Mouse (Mus musculus): ENCODE measurements at regions not wholly inside any gene's neighbourhood (a gene's known extent, or its start where the extent isn't known, plus 50 kb on each side); places are given as distances from the start of the nearest gene placed in this dataset.

DNA sequence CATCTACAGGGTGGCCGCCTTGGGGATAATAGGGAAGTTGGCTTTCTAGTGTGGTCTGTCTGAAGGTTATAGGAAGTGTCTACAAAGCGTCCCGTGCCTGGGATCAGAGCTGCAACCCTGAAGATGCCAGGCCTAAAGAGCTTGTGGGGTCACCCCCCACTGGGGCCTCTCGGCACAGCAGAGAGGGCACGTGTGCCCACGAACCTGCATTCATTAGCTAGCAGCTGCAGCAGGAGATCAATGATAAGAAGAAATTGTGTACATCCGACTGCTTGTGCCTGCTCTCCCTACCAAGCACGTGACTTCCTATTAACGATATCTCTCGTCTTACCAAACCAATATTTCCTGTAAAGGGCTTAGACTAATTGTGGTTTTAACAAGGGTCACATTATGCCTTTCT lies 200.9 kb downstream of the Maf start:
- no peak overlapping the region for H3K9ac ChIP-seq (ENCODE audit: low read depth, low read length)
- H3K9me3 ChIP-seq (replicated peaks; ENCODE audit: low read length), result no peaks in the 10 kb centered on the region
- H3K27ac ChIP-seq, result no peak overlapping the region
- H3K4me3 ChIP-seq (replicated peaks; ENCODE audit: low read depth, low read length), result no peak overlapping the region
- TF ChIP-seq CTCF (IDR thresholded peaks at IDR 0.05; ENCODE audit: low read depth), result no peak
- no peak overlapping the region for H3K4me2 ChIP-seq (ENCODE audit: low read length)
- DNase-seq (ENCODE audit: low spot score) (no peak), ATAC-seq (replicated peaks; ENCODE audit: low FRiP score, low read depth) (no peak)
- WGBS, result 64% methylated on average over 10 of the region's 10 CpGs
- H3K27me3 ChIP-seq (ENCODE audit: insufficient read depth, low read length), result no peaks in the 10 kb centered on the region
- no peaks in the 10 kb centered on the region for H3K4me1 ChIP-seq (replicated peaks; ENCODE audit: insufficient read depth, low read length)
- H3K36me3 ChIP-seq (ENCODE audit: insufficient read depth, low read length), result no peaks in the 10 kb centered on the region

DNA sequence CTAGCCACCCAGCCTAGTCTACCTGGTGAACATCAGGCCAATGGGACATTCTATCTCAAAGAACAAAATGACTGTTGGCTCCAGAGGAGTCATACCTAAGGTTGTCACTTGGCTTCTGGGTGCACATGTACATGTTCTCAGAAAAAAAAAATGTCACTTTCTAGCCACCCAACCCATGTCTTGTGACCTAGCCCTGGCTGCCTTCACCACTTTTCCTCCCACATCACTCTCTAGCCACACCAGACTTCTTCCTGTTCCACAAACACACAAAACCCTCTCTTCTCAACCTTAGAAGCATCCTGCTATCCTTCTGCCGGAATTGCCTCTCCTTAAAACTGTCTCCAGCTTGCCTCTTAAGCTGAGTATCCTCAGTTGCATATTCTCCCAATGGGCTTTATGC lies 211.6 kb downstream of the Maf start:
- no peak overlapping the region for H3K27ac ChIP-seq
- no peak for TF ChIP-seq CTCF (IDR thresholded peaks at IDR 0.05; ENCODE audit: low read depth)
- no peaks in the 10 kb centered on the region for H3K36me3 ChIP-seq (ENCODE audit: insufficient read depth, low read length)
- no peaks in the 10 kb centered on the region for H3K4me1 ChIP-seq (replicated peaks; ENCODE audit: insufficient read depth, low read length)
- WGBS, result 97% methylated on average over 1 of the region's 1 CpGs
- no peak for DNase-seq (ENCODE audit: low spot score)
- ATAC-seq (replicated peaks; ENCODE audit: low FRiP score, low read depth), result no peak
- H3K9me3 ChIP-seq (replicated peaks; ENCODE audit: low read length), result no peaks in the 10 kb centered on the region
- H3K9ac ChIP-seq (ENCODE audit: low read depth, low read length), result no peak overlapping the region
- H3K4me3 ChIP-seq (replicated peaks; ENCODE audit: low read depth, low read length), result no peak overlapping the region
- no peaks in the 10 kb centered on the region for H3K27me3 ChIP-seq (ENCODE audit: insufficient read depth, low read length)
- no peak overlapping the region for H3K4me2 ChIP-seq (ENCODE audit: low read length)

DNA sequence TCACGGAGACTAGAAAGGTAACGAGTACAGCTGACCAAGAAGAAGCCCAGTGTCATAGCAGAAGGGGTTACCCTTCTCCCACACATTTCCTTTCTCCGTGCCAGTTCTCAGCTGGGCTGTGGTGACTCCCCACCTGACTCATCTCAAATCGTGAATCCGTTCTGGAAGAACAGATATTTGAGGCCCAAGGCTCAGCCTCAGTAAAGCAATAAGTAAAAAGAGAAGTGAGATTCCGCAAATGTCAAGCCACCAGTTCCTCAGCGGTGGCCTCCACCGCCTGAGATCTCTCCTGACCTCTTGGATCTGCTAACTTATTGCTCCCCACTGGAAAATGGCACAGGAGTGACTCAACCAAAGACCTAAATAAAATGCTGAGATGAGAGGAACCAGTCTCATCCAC lies 213.2 kb downstream of the Maf start:
- no peak for TF ChIP-seq CTCF (IDR thresholded peaks at IDR 0.05; ENCODE audit: low read depth)
- no peak overlapping the region for H3K4me3 ChIP-seq (replicated peaks; ENCODE audit: low read depth, low read length)
- no peak overlapping the region for H3K4me2 ChIP-seq (ENCODE audit: low read length)
- H3K27me3 ChIP-seq (ENCODE audit: insufficient read depth, low read length), result no peaks in the 10 kb centered on the region
- DNase-seq (ENCODE audit: low spot score), result no peak
- H3K36me3 ChIP-seq (ENCODE audit: insufficient read depth, low read length), result no peaks in the 10 kb centered on the region
- no peak overlapping the region for H3K27ac ChIP-seq
- ATAC-seq (replicated peaks; ENCODE audit: low FRiP score, low read depth), result no peak
- no peaks in the 10 kb centered on the region for H3K9me3 ChIP-seq (replicated peaks; ENCODE audit: low read length)
- 84% methylated on average over 8 of the region's 8 CpGs for WGBS
- no peaks in the 10 kb centered on the region for H3K4me1 ChIP-seq (replicated peaks; ENCODE audit: insufficient read depth, low read length)
- no peak overlapping the region for H3K9ac ChIP-seq (ENCODE audit: low read depth, low read length)

DNA sequence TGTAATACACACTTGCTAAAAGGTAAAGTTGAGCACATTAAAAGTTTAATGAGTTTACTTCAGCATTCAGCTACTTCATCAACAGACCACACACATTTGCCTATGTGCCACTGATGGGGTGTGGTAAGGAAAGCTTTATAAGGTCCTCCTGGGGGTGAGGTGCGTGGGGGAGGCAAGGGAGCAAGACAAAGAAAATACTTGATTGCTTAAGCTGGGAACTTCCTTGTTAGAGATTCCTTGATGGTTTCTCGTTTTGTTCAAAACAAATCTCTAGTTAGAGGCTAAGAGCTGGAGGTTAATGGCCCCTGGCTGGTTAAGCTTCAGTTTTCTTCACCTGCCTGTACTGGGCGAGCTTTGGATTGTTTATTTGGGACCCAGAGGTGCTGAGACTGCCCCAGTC lies 220.7 kb downstream of the Maf start:
- no peak overlapping the region for H3K9ac ChIP-seq (ENCODE audit: low read depth, low read length)

DNA sequence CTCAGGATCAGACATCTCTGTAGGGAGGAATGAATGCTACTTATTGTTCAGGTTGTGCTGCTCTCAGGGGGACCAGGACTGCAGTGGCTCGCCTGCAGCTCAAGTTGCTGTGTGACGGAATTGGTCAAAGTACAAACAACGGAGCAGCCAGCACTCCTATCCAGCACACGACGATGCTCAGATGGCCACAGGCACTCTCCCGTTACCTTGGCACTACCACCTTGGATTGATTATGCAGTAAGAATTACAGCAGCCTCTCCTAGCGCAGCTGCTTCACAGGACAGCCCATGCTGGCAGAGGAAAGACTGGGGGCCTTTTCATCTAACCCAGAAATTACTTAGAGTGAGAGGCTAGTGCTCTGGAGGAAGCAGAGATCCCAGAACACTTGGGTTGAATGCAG lies 226.5 kb downstream of the Maf start:
- Histone ChIP-seq H3K4me1 (replicated peaks; ENCODE audit: insufficient read depth, low read length) (no peaks in the 10 kb centered on the region), H3K9ac (ENCODE audit: low read depth, low read length) (no peak overlapping the region), H3K27ac (no peak overlapping the region), H3K36me3 (ENCODE audit: insufficient read depth, low read length) (no peaks in the 10 kb centered on the region), H3K4me2 (ENCODE audit: low read length) (no peak overlapping the region), H3K9me3 (replicated peaks; ENCODE audit: low read length) (no peaks in the 10 kb centered on the region), H3K27me3 (ENCODE audit: insufficient read depth, low read length) (no peaks in the 10 kb centered on the region), H3K4me3 (replicated peaks; ENCODE audit: low read depth, low read length) (no peak overlapping the region)
- DNase-seq (ENCODE audit: low spot score) (no peak), ATAC-seq (replicated peaks; ENCODE audit: low FRiP score, low read depth) (no peak)
- no peak for TF ChIP-seq CTCF (IDR thresholded peaks at IDR 0.05; ENCODE audit: low read depth)
- WGBS, result 61% methylated on average over 7 of the region's 7 CpGs

More for the DNA sequence above, 220.7 kb downstream of the Maf start:
- TF ChIP-seq CTCF (IDR thresholded peaks at IDR 0.05; ENCODE audit: low read depth), result no peak
- WGBS, result 13% methylated on average over 3 of the region's 3 CpGs
- no peak for ATAC-seq (replicated peaks; ENCODE audit: low FRiP score, low read depth)
- no peak overlapping the region for H3K4me3 ChIP-seq (replicated peaks; ENCODE audit: low read depth, low read length)
- DNase-seq (ENCODE audit: low spot score), result no peak
- H3K4me2 ChIP-seq (ENCODE audit: low read length), result no peak overlapping the region
- H3K27ac ChIP-seq, result no peak overlapping the region
- no peaks in the 10 kb centered on the region for H3K36me3 ChIP-seq (ENCODE audit: insufficient read depth, low read length)
- 0 out of 2 replicates have a peak, but pooled peaks cover 4% of the 10 kb centered on the region for H3K4me1 ChIP-seq (replicated peaks; ENCODE audit: insufficient read depth, low read length)
- H3K27me3 ChIP-seq (ENCODE audit: insufficient read depth, low read length), result no peaks in the 10 kb centered on the region
- no peaks in the 10 kb centered on the region for H3K9me3 ChIP-seq (replicated peaks; ENCODE audit: low read length)

DNA sequence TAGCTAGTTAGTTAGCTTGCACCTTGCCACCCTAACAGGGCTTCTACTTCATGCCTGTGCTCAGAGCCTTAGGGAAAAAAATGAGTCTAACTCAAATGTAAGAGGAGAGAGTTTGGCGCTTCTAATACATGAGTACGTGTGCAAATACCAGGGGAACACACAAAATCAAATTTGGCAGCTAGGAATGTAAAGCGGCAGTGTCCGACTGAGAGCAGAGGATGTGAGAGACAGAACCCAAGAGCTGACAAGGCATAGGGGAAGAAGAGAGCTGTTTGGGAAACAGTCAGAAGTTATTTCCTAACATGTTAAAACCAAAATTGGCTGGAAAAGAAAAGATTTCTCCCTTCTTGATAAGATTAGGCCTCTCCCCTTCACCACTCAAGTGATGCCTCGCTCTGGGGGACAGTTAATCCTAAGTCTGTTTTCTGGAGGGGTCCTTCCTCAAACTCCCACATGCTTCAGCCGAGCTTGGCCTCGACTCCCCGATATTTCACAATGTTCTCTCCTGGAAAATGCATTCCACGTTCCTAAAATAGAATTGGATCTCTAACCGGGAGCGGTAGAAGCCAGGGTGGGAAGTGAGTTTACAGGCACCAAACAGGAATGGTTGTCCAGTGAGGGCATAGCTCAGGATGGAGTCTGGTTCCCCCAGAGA lies 229.1 kb downstream of the Maf start:
- ATAC-seq (replicated peaks; ENCODE audit: low FRiP score, low read depth) (no peak), DNase-seq (ENCODE audit: low spot score) (no peak)
- Histone ChIP-seq H3K4me1 (replicated peaks; ENCODE audit: insufficient read depth, low read length) (no peaks in the 10 kb centered on the region), H3K4me3 (replicated peaks; ENCODE audit: low read depth, low read length) (no peak overlapping the region), H3K27ac (no peak overlapping the region), H3K4me2 (ENCODE audit: low read length) (no peak overlapping the region), H3K9me3 (replicated peaks; ENCODE audit: low read length) (no peaks in the 10 kb centered on the region), H3K36me3 (ENCODE audit: insufficient read depth, low read length) (no peaks in the 10 kb centered on the region), H3K27me3 (ENCODE audit: insufficient read depth, low read length) (no peaks in the 10 kb centered on the region), H3K9ac (ENCODE audit: low read depth, low read length) (no peak overlapping the region)
- 65% methylated on average over 11 of the region's 11 CpGs for WGBS
- TF ChIP-seq CTCF (IDR thresholded peaks at IDR 0.05; ENCODE audit: low read depth), result no peak

DNA sequence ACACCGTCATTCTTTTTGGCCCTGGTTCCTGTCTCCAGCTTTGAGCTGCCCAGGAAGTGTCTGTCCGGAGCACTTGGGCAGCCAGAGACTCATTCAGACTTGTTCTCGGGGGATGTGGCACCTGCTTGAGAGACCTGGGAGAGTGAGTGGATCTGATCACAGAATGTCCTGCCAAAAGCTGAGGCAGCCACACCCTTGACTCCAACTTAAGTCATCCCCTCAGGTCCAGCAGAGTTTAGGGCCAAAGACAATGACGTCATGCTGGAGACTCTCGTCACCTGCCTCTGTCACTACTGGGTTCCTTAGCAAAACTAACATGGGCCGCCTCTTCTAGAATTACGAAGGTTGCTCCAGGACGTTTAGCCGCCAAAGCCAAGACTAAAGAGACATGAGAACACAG lies 231.5 kb downstream of the Maf start:
- Histone ChIP-seq H3K9ac (ENCODE audit: low read depth, low read length) (no peak overlapping the region), H3K27ac (no peak overlapping the region), H3K4me2 (ENCODE audit: low read length) (no peak overlapping the region), H3K9me3 (replicated peaks; ENCODE audit: low read length) (no peaks in the 10 kb centered on the region), H3K27me3 (ENCODE audit: insufficient read depth, low read length) (no peaks in the 10 kb centered on the region), H3K4me1 (replicated peaks; ENCODE audit: insufficient read depth, low read length) (no peaks in the 10 kb centered on the region), H3K4me3 (replicated peaks; ENCODE audit: low read depth, low read length) (no peak overlapping the region), H3K36me3 (ENCODE audit: insufficient read depth, low read length) (no peaks in the 10 kb centered on the region)
- DNase-seq (ENCODE audit: low spot score) (no peak), ATAC-seq (replicated peaks; ENCODE audit: low FRiP score, low read depth) (no peak)
- TF ChIP-seq CTCF (IDR thresholded peaks at IDR 0.05; ENCODE audit: low read depth), result no peak
- 81% methylated on average over 9 of the region's 9 CpGs for WGBS
